Mouse (Mus musculus) neural tube, embryonic 13.5 days (tissue): Measurements from ENCODE around the gene Paqr4. TPM values are rescaled to one million over a fixed set of nuclear protein-coding genes. Genes with fewer than 3 reads are reported as not detected.

Experiments used
- ATAC-seq: fragments of 200-750 bp; cut with Nextera tagmentation; 2 replicates; pipeline ENCODE4 v1.8.0; 2017; ENCODE audit warnings: low read depth, mild to moderate bottlenecking, moderate TSS enrichment, moderate library complexity
- H3K27ac ChIP-seq: fragments of 300-500 bp; sonication (generic); replicated peaks from 2 replicates; pipeline ENCODE4 v1.5.1; 2015; ENCODE audit warnings: moderate library complexity, mild to moderate bottlenecking, inconsistent platforms
- H3K27me3 ChIP-seq: fragments of 300-500 bp; sonication (generic); 2 replicates; pipeline ENCODE4 v1.6.1; 2015; ENCODE audit warnings: mild to moderate bottlenecking, inconsistent platforms
- H3K36me3 ChIP-seq: fragments of 300-500 bp; sonication (generic); 2 replicates; pipeline ENCODE4 v1.6.1; 2015; ENCODE audit warnings: mild to moderate bottlenecking, inconsistent platforms
- H3K4me1 ChIP-seq: fragments of 300-500 bp; sonication (generic); replicated peaks from 2 replicates; pipeline ENCODE4 v1.6.1; 2015; ENCODE audit warnings: inconsistent platforms
- H3K4me2 ChIP-seq: fragments of 300-500 bp; sonication (generic); 2 replicates; pipeline ENCODE4 v1.6.1; 2015; ENCODE audit warnings: inconsistent platforms, mild to moderate bottlenecking, moderate library complexity
- H3K4me3 ChIP-seq: fragments of 300-500 bp; sonication (generic); 2 replicates; pipeline ENCODE4 v1.5.1; 2015; ENCODE audit warnings: mild to moderate bottlenecking, inconsistent platforms
- H3K9ac ChIP-seq: fragments of 300-500 bp; sonication (generic); 2 replicates; pipeline ENCODE4 v1.6.1; 2015; ENCODE audit warnings: moderate library complexity, mild to moderate bottlenecking, inconsistent platforms
- H3K9me3 ChIP-seq: fragments of 300-500 bp; sonication (generic); 2 replicates; pipeline ENCODE4 v1.6.1; 2016; ENCODE audit warnings: inconsistent platforms
- whole genome bisulfite sequencing: fragments of 180-500 bp; shearing (Covaris S2); methylation state at CpG from one replicate; pipeline ENCODE4 v1.1.7; 2015; 5-methylcytosine and 5-hydroxymethylcytosine counted together
- polyA plus RNA-seq: library from polyadenylated mRNA; unstranded; fragments of >200 nt; fragmentation: Nextera tagmentation; extraction: Ambion mirVana; gene quantifications from 2 replicates; pipeline ENCODE4 v1.2.1, GENCODE M21; 2015

Paqr4 gene
- polyA plus RNA-seq, 1 experiment from 2014 or later = 51.5 TPM

DNA sequence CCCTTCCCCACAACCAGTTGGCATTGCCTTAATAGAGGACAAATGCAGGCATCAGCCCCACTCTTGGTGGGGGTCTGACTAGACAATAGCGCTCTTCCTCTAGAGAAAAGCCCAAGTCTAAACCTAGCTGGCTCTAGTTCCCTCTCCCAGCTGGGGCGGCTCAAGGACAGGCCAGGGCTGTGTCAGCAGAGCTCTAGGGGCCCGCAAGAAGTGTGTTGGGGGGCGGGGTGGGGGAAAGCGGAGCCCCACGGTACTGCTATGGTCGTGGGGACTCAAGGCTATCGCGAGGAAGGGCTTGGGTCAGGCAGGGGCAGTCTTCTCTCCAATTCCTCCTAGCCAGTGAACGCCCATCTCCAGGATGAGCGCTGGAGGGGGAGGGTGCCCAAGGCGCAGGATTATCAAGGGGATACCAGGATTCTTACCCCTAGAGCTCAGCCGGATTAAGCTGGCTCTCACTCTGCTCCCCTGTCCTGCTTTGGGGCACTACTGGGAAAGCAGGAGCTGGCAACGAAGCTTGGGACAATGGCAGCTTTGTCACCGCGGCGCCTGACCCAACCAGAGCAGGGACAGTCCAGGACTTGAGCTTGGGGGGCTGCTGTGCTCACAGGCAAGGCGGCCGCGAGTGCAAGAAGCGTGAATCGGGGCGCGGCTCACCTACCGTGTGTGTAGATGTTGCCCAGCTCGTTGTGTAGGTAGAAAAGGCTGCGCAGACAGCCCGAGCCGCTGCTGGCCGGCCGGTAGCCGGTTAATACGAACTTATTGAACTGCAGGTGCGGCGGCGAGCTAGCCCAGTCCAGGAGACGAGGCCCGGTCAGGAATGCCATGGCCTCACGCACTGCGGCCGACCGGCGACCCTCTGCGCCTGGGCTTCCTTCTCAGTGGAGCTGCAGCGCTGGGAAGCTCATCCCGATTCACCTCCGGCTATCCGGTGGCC, 1.2 kb downstream of the Paqr4 start:
- ATAC-seq = peak; percentile 30
- Histone ChIP-seq H3K9me3 (no peaks in the 10 kb centered on the region), H3K4me3 (peak overlapping the region; percentile 85), H3K4me2 (peak overlapping the region; percentile 77), H3K4me1 (peaks cover 36% of the 10 kb centered on the region), H3K27me3 (peaks cover 40% of the 10 kb centered on the region), H3K36me3 (peaks cover 28% of the 10 kb centered on the region), H3K9ac (peak overlapping the region; percentile 87), H3K27ac (peak overlapping the region; percentile 86)
- under 1% methylated on average over 46 of the region's 48 CpGs for WGBS

DNA sequence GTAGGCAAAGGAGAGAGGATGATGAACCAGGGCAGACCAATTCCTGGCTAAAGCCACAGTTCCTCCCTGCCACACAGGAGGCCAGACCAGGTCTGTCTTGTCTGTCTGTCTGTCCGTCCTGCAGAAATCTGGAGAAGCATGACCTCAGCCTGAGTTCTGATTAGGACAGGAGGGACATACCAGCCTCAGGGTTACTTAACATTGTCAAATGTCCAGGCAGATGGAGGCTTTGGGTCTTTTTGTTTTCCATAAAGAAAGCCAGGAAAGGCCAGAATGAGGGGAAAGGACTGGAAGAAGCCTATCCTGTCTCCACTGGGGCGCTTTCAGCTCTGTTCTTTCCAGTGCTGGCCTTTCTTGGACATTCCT, 1.8 kb downstream of the Paqr4 start:
- Histone ChIP-seq H3K4me2 (peak overlapping the region; percentile 77), H3K9me3 (no peaks in the 10 kb centered on the region), H3K27me3 (peaks cover 34% of the 10 kb centered on the region), H3K4me1 (peaks cover 35% of the 10 kb centered on the region), H3K36me3 (peaks cover 28% of the 10 kb centered on the region), H3K4me3 (peak overlapping the region; percentile 85), H3K27ac (peak overlapping the region; percentile 86; the same call in 1 of the 2 replicates), H3K9ac (peak overlapping the region; percentile 87)
- no peak for ATAC-seq
- WGBS = 47% methylated on average over 2 of the region's 2 CpGs

DNA sequence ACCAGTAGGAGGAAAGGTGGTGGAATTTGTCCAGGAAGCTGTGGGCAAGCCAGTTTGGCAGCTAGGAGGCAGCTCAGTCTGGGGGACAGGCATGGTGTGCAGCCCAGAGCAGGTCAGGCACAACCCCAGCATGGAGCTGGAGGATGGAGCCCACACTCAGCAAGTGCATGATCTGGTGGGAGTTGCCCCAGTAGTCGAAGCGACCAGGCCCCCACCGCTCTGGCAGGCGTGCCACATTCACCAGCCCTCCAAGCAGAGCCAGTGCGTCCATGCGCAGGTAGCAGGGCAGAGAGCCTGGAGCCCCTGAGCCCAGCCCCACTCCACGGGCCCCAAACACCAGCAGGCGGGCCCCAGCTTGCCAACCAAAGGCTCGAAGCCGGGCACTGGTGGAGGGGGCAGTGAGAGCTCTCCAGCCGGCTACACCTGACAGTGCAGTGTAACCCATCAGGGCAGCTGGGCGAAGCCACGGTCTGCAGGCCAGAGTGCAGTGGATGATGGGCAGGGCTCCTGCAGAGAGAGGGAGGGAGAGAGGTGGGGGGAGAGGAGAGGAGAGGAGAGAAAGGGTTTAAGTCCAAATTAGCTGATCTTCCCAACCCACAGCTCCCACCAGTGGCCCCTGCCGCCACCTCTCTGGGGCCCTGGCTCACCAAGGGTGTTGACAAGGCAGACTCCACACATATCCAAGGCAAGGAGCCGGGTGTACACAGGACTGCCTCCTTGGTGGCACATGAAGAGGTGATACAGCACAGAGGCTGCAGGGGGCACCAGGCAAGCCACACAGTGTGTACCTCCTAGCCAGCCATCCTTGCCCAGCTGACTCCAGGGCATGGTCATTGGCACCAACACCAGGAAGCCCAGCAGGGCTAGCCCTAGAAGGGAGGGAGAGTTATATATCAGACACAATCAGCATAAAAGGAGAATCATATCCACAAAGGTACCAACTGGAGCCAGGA, 2.9 kb downstream of the Paqr4 start:
- no peak for ATAC-seq
- Histone ChIP-seq H3K4me1 (peaks cover 35% of the 10 kb centered on the region), H3K36me3 (peaks cover 28% of the 10 kb centered on the region), H3K9me3 (no peaks in the 10 kb centered on the region), H3K27ac (no peak overlapping the region), H3K9ac (0 out of 2 replicates have a peak overlapping the region, but pooled peaks have one; percentile 34), H3K27me3 (peaks cover 23% of the 10 kb centered on the region), H3K4me2 (peak overlapping the region; percentile 77), H3K4me3 (peak overlapping the region; percentile 85)
- 67% methylated on average over 15 of the region's 15 CpGs for WGBS

DNA sequence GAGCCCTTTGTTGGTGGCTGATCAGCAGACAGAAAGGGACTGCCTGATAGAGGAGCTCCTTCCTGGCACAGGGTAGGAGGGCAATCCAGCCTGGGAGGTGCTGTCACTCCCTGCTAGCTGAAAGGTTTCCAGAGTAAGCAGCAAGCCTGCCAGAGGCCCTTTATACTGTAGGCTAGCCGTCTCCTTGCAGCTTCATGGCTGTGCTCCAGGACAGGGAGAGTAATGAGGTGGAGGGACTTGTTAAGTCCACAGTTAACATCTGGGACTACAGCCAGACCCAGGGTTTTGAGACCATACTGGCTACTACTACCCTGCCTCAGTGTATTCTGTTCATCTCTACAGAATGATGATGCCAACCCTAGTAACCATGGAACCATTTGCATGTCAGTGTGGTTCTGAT, 6.3 kb downstream of the Paqr4 start:
- Histone ChIP-seq H3K36me3 (peaks cover 28% of the 10 kb centered on the region), H3K4me1 (peaks cover 17% of the 10 kb centered on the region), H3K9ac (no peak overlapping the region; the same call in 1 of the 2 replicates), H3K27ac (no peak overlapping the region), H3K4me3 (no peak overlapping the region), H3K9me3 (no peaks in the 10 kb centered on the region), H3K4me2 (no peak overlapping the region), H3K27me3 (no peaks in the 10 kb centered on the region)
- no peak for ATAC-seq
- 85% methylated on average over 1 of the region's 1 CpGs for WGBS

DNA sequence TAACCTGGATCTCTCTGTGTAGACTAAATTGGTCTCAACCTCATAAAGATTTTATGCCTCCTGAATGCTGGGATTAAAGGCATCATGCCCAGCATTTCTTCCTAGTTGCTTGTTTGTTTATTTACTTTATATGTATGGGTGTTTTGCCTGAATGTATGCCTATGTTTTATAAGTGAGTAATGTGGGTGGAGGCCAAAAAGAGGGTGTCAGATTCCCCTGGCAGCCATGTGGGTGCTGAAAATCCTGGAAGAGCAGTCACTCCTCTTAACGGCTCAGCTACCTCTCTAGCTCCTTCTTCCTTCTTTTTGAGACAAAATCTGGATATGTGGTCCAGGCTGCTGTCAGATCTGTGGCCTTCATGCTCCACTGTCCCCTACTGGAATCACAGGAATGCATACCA, 10.2 kb downstream of the Paqr4 start:
- no peak overlapping the region for H3K9ac ChIP-seq
- no peaks in the 10 kb centered on the region for H3K27me3 ChIP-seq
- H3K36me3 ChIP-seq = peaks cover 5% of the 10 kb centered on the region; the same call in 1 of the 2 replicates
- no peak for ATAC-seq
- H3K4me3 ChIP-seq = no peak overlapping the region
- H3K27ac ChIP-seq = no peak overlapping the region
- WGBS = 61% methylated on average over 1 of the region's 1 CpGs
- H3K9me3 ChIP-seq = no peaks in the 10 kb centered on the region
- H3K4me1 ChIP-seq = peaks cover 12% of the 10 kb centered on the region
- H3K4me2 ChIP-seq = no peak overlapping the region

DNA sequence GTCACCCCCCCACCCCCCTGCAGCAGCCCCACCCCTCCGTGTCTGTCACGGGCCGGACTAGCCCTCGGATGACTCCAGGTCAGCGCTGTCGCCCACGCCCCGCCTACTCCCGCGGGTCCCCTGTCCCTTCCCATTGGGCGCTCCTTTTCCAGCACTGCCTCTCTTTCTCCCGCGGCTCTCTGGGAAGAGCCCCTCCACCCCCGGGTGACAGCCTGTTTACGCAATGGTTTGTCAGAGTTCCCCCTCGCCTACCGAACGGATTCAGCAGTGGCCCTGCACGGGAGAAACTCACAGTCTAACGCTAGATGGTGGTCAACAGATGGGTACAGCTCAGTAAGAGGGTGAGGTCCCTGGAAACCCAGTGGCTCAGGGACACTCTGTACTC, 13.9 kb downstream of the Paqr4 start:
- H3K36me3 ChIP-seq = no peaks in the 10 kb centered on the region
- H3K4me3 ChIP-seq = peak overlapping the region; percentile 84
- H3K4me1 ChIP-seq = peaks cover 13% of the 10 kb centered on the region
- peak overlapping the region; percentile 67 for H3K27ac ChIP-seq
- peak; percentile 78 for ATAC-seq
- peak overlapping the region; percentile 74 for H3K9ac ChIP-seq
- under 1% methylated on average over 20 of the region's 20 CpGs for WGBS
- no peaks in the 10 kb centered on the region for H3K27me3 ChIP-seq
- H3K4me2 ChIP-seq = peak overlapping the region; percentile 92
- H3K9me3 ChIP-seq = no peaks in the 10 kb centered on the region

DNA sequence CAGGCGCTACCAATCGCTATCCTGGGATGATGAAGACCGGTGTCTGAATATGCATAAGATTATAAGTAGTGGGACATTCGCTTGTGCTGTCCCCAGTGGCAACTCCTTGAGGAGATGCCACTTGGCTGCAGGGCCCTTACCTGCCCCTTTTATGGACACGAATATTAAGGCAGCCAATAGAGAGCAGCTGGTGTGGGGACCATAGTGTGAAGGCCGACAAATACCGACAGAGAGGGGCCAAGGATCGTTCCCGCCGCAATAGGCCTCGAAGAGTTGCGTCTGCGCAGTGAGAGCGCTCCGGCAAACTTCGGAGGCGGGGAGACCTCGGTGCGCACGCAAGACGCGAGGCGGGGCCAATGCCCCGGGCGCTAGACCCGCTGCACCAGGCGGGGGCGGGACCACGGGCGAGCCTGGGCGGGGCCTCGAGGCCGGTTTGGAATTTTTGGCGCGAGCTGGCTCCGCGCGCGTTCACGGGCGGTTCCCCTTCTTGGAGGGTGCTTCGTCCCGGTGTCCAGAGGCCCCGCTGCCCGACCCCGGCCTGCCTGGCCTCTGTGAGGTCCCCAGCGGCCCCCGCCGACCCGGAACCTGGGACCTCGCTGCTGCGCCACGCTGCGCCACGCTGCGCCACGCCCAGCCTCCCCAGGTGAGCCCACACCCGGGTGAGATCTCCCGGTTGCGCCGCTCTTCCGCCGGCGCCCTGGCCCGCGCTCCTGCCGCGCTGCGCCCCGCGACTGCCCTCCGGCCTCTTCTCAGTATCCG, 14.5 kb downstream of the Paqr4 start, which contains the start of gene Pkmyt1:
Pkmyt1 (plus strand) TSS at position 338 of the 759 bp plus-strand sequence.
- H3K4me1 ChIP-seq = peaks cover 13% of the 10 kb centered on the region
- no peaks in the 10 kb centered on the region for H3K9me3 ChIP-seq
- WGBS = 2% methylated on average over 67 of the region's 73 CpGs
- H3K27ac ChIP-seq = peak within 1 kb of the TSS; percentile 67
- H3K9ac ChIP-seq = peak within 1 kb of the TSS; percentile 74
- H3K4me3 ChIP-seq = peak within 1 kb of the TSS; percentile 84
- ATAC-seq = peak; percentile 96
- no peaks in the 10 kb centered on the region for H3K27me3 ChIP-seq
- peak within 1 kb of the TSS; percentile 92 for H3K4me2 ChIP-seq
- H3K36me3 ChIP-seq = no peaks in the 10 kb centered on the region

DNA sequence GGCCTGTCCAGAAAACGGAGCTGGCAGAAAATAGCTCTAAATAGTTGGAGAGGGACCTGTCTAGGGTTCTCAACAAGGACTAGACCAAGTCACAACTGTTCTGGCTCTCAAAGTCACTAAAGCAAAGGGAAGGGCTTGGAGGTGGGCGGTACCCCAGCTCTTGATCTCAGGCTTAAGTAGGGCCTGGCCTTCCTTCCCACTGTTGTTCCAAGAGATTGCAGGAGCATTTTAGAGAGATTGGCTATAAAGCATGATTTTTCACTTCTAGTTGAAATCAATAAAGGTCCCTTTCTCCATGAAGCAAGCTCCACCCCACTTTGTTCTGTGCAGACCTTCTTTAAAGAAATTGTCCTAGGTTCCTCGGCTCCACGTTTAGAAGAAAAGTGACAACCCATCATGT, 15.2 kb downstream of the Paqr4 start:
- Histone ChIP-seq H3K27me3 (no peaks in the 10 kb centered on the region), H3K4me3 (peak overlapping the region; percentile 84), H3K9me3 (no peaks in the 10 kb centered on the region), H3K4me2 (peak overlapping the region; percentile 92), H3K36me3 (no peaks in the 10 kb centered on the region), H3K4me1 (peaks cover 13% of the 10 kb centered on the region), H3K27ac (peak overlapping the region; percentile 67; the same call in 1 of the 2 replicates), H3K9ac (peak overlapping the region; percentile 72)
- 67% methylated on average over 4 of the region's 4 CpGs for WGBS
- no peak for ATAC-seq

DNA sequence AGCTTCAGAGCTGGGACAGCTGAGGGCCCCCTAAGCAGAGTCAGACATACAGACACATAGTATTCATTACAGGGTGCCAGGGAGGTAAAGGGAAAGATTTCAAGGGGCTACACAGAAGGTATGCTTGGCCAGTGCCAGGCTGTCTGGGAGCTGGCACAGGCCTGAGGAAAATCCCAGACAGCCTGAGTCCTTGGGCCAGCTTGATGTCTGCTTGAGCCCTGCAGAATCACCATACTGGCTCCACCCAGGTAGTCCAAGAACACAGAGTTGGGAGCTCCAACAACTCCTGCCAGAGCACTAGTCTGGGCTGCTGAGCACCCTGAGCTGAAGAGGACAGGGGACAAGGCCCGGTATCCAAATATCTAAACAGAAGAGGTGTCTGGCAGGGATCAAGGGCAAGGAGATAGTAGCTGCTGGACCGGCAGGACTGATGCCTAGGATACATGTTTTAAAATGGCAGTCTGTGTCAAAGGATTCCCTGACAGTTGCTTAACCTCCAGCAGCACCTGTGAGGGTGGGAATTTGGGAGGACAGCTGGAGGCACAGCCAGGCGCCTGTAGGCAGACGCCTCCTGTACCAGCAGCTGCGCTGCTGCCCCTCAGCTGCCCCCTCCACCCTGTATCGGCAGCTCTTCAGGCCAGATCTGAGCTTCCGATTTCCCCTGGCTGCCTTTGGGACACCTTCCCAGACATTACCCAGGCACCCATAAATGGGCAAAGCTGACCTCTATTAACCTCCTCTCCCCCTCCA, 18.1 kb downstream of the Paqr4 start, which contains the start of gene 1520401A03Rik:
1520401A03Rik (minus strand) TSS at position 408 of the 750 bp plus-strand sequence.
- no peak within 1 kb of the TSS for H3K9ac ChIP-seq
- no peaks in the 10 kb centered on the region for H3K9me3 ChIP-seq
- H3K4me2 ChIP-seq = no peak within 1 kb of the TSS
- no peak for ATAC-seq
- H3K4me3 ChIP-seq = no peak within 1 kb of the TSS
- no peaks in the 10 kb centered on the region for H3K36me3 ChIP-seq
- H3K27me3 ChIP-seq = no peaks in the 10 kb centered on the region
- WGBS = 74% methylated on average over 7 of the region's 7 CpGs
- peaks cover 13% of the 10 kb centered on the region for H3K4me1 ChIP-seq
- H3K27ac ChIP-seq = no peak within 1 kb of the TSS

DNA sequence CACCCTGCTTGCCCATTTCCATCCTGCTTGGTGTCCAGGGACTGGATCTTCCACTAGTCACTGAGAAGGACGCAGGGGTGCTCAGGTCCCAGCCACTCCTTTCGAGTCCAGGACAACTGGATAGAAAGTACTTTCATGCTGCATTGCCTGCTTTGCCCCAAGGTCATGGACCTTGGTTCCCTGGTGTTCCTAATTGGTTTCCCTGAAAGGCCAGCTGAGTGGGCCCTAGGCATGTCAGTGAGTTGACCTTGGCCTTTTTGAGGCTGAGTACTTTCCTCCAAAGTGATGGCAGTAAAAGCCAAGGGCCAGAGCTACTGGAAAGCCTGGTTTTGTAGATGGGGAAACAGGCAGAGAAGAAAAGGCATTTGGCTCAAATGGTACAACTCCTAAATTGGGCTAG, 18.8 kb downstream of the Paqr4 start:
- Histone ChIP-seq H3K27ac (no peak overlapping the region), H3K36me3 (no peaks in the 10 kb centered on the region), H3K4me3 (no peak overlapping the region), H3K9me3 (no peaks in the 10 kb centered on the region), H3K9ac (no peak overlapping the region), H3K4me2 (no peak overlapping the region), H3K27me3 (no peaks in the 10 kb centered on the region), H3K4me1 (peaks cover 8% of the 10 kb centered on the region)
- ATAC-seq = no peak
- WGBS = 88% methylated on average over 2 of the region's 2 CpGs

DNA sequence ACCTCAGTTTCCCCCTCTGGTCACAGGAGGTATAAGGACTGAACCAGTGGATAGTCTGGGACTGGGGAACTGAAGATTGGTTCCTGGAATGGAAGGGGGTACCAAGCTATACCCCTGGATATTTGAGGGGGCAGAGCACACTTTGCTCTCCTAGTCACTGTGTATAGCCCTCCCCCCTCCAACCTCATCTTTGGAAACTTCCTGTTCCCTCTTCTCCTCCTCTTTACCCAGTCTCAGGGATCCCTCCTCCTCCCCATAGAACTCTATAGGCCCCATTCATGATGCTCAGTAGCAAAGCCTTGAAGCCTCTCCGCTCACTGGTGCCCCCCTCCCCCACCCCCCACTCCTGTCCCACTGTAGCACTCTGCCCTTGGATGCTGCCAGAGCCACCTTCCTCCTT, 21.2 kb downstream of the Paqr4 start:
- Histone ChIP-seq H3K9me3 (no peaks in the 10 kb centered on the region), H3K27ac (no peak overlapping the region), H3K9ac (no peak overlapping the region), H3K27me3 (0 out of 2 replicates have a peak, but pooled peaks cover 1% of the 10 kb centered on the region), H3K4me2 (no peak overlapping the region), H3K4me1 (no peaks in the 10 kb centered on the region), H3K36me3 (no peaks in the 10 kb centered on the region), H3K4me3 (no peak overlapping the region)
- WGBS = 13% methylated on average over 1 of the region's 1 CpGs
- ATAC-seq = no peak
